Mouse (Mus musculus) spleen, adult 18-20 months (tissue): ENCODE measurements at regions not wholly inside any gene's neighbourhood (a gene's known extent, or its start where the extent isn't known, plus 50 kb on each side); places are given as distances from the start of the nearest gene placed in this dataset.
A peak's percentile ranks its signal among the peaks of the same experiment; 100 is the strongest.
"Not testable (repeated sequence)": the region's sequence is repeated elsewhere in the genome, so short reads cannot be mapped to it uniquely, and the experiment has no call there.

ENCODE experiments used
- DNase-seq, 2 experiments: peaks; one replicate each; pipeline ENCODE4 v3.0.0; 2022; ENCODE audit warnings: mixed read lengths in 2 of 2

DNA sequence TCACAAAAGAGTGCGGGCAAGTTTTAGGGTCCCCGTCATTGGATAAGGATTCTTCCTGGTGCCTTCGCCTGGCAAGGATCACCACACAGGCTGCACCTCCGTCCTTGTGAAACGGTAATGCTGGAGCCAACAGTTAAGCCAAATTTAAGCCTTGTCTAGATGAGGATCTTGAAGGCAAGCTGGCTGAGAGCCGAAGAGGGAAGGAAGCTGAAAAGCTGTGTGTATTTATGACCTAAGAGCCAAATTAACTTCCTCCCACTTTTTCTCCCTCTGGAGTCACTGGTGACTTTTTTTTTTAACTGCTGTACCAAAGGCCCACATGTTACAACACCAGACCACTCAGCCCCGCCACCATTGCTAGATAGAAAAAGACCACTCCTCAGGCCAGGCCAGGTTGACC lies 249.1 kb upstream of the Jarid2 start:
- DNase-seq = no peak

GRCm38 (mm10) chr13:44482661-44483060 lies 246.6 kb upstream of the Jarid2 start:
- DNase-seq = peak in 1 of 2 experiments; percentile 30

GRCm38 (mm10) chr13:44484582-44485329 lies 244.5 kb upstream of the Jarid2 start:
- no peak for DNase-seq

- no peak for DNase-seq
Measured at GRCm38 (mm10) chr13:44490935-44491465, 238.3 kb upstream of the Jarid2 start.

GRCm38 (mm10) chr13:44493884-44494283 lies 235.4 kb upstream of the Jarid2 start:
- no peak for DNase-seq

GRCm38 (mm10) chr13:44495450-44495849 lies 233.8 kb upstream of the Jarid2 start:
- no peak for DNase-seq

DNA sequence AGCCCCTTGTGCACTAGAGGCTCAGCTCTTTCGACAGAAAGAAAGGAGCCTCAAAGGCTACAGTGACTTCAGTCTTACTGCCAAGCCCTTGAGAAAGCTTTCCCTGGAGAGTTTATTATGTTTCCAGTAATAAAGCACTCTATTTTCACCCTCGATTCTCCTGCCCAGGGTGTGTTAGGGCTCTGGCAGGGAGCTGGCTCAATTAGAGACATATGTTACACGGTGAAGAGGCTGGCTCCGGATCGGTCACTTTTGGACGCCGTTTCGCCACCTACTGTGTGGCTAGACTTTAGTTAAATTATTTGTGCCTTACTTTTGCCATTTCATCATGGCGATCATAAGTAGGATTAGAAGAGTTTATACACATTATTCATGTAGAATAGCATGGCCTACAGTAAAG lies 232.7 kb upstream of the Jarid2 start:
- no peak for DNase-seq

- DNase-seq = not testable (repeated sequence)
Measured at GRCm38 (mm10) chr13:44500896-44501295, 228.4 kb upstream of the Jarid2 start.

DNA sequence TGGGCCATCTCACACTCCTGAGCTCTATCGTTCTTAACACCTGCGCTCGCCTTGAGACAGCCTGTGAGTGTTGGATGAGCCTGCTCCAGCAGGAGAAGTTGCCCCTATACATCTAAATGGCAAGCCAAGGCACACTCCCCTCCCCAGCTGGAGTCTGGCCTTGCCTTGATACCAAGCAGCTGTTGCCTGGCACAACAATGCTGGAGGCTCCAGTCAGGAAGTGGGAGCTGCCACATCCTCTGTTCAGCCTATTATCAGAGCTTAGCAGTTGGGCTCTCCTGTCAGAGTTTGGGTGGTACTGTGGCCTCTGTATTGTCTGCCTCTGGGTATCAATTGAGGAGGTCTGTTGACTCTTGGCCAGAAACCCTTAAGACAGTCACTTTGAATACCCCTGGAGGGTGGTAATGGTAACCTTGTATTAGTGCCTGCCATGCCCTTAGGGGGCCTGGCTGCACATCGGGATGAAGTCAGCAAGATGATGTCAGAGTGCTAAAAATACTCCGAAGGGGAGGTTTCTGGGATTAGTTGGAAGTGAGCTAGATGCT lies 227.4 kb upstream of the Jarid2 start:
- DNase-seq = no peak

GRCm38 (mm10) chr13:44502612-44503256 lies 226.5 kb upstream of the Jarid2 start:
- DNase-seq = no peak

DNA sequence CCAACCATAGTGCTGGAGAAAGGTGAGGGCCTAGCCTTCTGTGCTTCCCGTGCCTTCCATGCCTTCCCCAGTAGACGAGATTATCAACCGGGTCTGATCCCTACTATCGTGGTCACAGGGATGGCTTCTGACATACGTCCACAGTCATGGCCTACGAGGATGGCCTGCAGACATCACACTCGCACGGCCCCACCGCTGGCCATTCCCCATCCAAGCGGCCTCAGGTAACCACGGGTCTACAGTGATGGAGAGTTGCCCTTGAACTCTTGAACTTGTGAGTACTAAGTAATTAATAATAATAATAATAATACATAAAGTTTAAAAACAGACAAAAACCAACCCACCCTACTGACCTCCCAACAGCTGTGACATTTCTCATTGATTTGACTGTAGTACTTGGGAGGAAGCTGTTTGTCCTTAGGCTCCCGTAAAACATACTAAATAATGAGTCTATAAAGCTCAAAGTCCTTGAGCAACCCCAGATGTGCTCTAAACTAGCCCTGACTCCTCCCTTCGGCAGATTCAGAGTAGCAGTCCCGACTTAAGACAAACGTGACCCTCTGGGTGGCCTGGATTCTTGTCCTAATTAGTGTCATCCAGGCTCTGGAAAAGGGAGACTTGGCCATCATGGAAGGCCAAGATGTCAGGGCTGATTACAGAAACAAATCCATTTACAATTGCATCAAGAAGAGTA lies 225.9 kb upstream of the Jarid2 start:
- no peak for DNase-seq

DNA sequence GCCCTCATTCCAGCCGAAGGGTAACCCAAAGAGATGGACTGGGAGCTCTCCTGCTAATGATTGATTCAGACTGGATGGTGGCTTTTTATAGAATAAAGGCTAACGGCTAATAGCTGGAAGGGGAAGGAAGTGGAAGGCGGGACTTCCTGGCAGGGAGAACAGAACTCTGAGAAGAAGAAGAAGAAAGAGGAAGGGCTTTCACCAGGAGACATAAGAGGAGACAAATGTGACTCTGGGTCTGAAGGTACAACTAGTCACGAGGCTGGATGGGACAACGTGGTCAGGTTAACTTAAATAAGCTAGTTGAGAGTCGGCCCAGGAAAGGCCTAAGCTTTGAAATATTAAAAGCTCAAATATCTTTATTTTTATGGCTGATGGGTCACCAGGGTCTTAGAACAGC lies 224.8 kb upstream of the Jarid2 start:
- peak in 1 of 2 experiments; percentile 47 for DNase-seq

- no peak for DNase-seq
Measured at GRCm38 (mm10) chr13:44506975-44507374, 222.3 kb upstream of the Jarid2 start.

- DNase-seq = no peak
Measured at GRCm38 (mm10) chr13:44509526-44510159, 219.6 kb upstream of the Jarid2 start.

DNA sequence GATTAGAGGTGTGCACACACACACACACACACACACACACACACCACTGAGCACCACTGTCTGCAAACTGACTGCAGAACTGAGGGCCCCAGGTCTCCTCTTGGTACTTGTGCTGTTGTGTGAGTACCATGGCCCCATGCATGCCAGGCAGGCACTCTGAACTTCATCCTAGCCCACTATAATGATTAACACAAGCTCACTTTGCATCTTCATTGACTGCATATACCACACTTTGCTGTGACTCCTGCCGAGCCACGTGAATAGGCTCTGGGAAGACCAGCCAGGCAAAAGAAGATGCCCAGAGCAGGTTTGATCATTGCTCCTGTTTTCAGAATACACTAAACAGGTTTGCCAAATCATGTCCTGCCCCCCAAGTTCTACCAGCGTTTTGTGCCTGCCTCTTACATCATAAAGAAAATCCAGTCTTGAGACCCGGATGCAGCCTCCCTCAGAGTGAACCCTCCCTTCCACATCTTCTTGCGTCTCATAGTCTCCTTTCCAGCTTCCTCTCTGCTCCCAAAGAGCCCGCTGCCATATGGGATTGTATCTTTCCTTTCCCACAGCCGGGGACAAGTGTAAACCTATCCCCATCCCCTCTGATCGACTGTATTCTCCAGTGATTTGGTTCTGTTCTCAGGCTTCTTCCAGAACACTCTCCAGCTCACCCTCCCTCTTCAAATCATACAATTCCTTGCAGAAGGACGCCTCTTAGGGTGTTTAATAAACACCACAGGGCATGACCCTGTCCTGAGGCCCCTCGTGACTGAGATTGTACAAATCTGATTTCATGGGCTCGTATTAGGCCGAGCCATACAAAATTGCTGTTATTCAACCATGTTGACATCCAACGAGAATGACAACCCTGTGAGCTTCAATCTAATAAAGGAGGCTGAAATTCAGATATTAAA lies 215.6 kb upstream of the Jarid2 start:
- no peak for DNase-seq

- DNase-seq = no peak
Measured at GRCm38 (mm10) chr13:44514636-44515158, 214.6 kb upstream of the Jarid2 start.

DNA sequence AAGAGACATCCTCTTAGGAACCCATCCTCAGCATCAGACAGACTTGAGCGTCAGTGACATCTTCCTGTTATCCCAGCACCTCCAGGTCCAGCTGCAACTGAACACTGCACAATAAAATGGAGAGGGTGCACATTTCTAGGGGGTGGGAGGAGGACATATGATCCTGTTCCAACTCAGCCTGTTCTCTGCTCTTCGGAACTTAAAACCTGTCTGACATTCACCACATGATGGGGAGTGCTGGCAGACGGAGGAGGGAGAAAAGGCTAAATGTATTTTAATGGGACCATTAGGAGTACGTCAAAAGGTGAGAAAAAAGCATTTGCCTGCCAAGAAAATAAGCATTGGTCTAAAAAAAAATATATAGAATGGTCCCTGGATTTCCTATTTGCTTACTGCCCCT lies 212.4 kb upstream of the Jarid2 start:
- DNase-seq = no peak

DNA sequence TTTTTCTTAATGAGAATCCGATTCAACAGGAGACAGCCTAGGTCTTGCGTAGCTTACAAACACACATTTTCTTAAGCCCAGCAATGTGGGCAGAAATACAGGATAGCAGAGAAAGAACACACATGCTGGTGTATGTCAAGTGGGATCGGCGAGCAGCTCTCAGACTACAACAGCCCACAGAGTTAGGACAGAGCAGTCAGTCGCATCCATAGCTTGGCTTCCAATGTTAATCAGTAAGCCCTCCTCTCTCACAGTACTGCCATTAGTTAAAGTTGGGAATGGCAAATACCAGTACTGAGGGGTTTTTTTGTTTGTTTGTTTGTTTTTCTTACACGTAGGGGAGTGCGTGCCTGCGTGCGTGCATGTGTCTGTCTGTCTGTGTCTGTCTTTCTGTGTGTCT lies 212.0 kb upstream of the Jarid2 start:
- DNase-seq = no peak

- DNase-seq = no peak
Measured at GRCm38 (mm10) chr13:44518215-44518614, 211.1 kb upstream of the Jarid2 start.

DNA sequence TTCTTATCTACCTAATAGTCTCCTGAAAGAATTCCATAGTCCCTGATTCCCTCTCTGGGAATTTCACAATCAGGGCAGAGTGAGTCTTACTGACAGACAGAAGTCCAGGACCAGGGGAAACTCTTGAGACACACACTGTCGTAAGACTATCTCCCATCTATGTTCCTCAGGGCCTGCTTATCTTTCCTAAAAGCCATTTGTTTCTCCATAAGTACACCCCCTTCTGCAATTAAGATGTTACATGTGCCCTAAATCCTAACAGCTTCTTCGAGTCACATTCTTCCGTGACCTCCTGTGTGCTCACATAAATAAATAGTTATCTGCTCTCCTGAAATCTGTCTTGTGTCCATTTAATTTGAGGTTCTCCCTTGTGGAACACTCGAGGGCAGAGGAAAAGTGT lies 205.8 kb upstream of the Jarid2 start:
- DNase-seq = no peak

DNA sequence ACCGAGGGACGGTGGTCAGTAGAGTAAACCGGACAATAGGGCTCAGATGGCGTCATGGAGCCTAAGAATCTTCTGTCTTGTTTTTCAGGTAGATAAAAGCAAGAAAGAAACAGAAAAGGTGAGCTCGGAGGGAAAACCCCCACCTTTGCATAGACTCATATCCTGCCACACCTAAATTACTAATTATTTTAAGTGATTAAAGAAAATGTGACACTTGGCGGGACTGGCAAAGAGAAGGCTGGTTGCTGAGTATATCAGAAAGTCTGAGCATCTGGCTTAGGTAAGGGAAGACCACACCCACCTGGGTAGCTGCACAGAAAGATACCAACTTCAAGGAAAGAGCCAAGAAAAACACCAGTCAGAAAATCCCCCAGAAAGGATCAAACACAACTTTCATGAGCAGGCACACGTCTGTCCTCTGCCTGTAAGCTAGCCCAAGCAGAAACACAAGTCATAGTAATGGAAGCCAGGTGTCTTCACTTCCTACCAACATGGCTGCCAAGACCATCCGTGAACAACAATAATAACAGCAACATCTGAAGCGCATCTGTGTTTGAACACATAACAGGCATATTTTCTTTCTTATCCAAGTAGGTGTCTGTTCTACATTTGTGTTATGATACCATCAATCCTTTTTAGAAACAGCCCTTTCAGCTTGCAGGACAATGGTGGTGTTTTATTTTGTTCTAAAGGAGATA lies 198.3 kb upstream of the Jarid2 start:
- no peak for DNase-seq
